Mouse (Mus musculus) layer of hippocampus, adult 2 months (tissue): ENCODE measurements at regions not wholly inside any gene's neighbourhood (a gene's known extent, or its start where the extent isn't known, plus 50 kb on each side); places are given as distances from the start of the nearest gene placed in this dataset.

Experiments used
- DNase-seq, 2 experiments: peaks; one replicate each; pipeline ENCODE4 v3.0.0; 2022; ENCODE audit warnings: low spot score in 2 of 2
- H3K27ac ChIP-seq: fragments of 200-600 bp; 2 replicates; pipeline ENCODE4 v1.8.1; 2022
- H3K4me3 ChIP-seq: fragments of 200-600 bp; 2 replicates; pipeline ENCODE4 v1.8.1; 2022; ENCODE audit warnings: mild to moderate bottlenecking
- CTCF ChIP-seq: fragments of 200-600 bp; conservative IDR thresholded peaks from 2 replicates; pipeline ENCODE4 v1.8.1; 2022; ENCODE audit warnings: antibody characterized with exemption, mild to moderate bottlenecking, moderate library complexity

DNA sequence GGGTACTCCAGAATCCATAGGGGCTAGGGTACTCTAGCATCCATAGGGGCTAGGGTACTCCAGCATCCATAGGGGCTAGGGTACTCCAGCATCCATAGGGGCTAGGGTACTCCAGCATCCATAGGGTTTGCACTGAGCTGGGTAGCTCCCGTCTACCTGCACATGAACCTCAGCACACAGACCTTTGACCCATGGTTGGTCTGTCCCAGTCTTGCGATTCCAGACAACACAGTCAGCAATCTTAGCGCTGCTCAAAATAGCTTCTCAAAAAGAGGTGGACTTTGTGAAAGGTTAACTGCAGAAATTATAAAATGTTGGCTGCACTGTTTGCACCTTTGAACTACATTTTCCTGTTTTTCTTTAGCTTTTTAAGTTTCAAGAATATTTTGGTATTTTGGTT is 56.4 kb upstream of the Slc22a12 start:
- DNase-seq = no peak
- Histone ChIP-seq H3K4me3 (no peak overlapping the region), H3K27ac (no peak overlapping the region)
- TF ChIP-seq CTCF = no peak

DNA sequence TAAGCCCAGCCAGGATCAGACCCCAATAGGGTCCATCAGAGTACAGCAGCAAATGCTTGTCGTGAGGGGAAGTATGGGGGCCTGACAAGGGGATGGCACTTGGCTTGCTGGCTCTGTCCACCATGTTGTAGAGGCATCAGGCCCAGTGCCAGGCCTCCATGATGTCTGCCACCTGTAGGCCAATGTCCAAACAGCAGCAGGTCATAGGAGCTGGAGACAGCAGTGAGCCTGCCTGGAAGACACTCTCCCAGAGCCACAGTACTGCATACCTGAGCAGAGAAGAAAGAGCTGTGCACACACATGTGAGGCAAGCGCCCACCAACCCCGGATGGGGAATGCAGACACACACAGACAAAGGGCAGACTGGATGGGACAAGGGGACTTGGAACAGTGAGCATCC is 55.4 kb upstream of the Slc22a12 start:
- no peak for DNase-seq
- TF ChIP-seq CTCF = 0 out of 2 replicates have a peak, but pooled peaks have one; percentile 10
- Histone ChIP-seq H3K27ac (no peak overlapping the region), H3K4me3 (no peak overlapping the region)

DNA sequence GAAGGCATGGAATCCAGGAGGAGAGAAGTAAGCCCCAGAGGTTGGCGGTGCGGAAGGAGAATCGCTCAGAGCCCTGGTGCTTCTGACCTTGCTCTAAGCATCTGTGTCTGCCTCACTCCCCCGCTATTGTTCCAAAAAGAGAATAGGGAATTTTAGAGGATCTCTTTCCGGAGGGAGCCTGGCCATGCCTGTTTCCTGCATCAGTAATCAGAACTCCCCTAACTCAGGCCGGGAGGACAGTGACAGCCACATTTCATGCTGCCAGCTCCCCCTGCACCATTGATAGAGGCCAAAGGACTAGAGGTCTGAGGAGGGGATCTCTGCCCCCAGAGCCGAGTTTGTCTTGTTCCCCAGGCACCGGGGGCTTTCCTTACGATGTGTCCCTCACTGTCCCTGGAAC is 53.0 kb upstream of the Slc22a12 start:
- no peak for TF ChIP-seq CTCF
- H3K4me3 ChIP-seq = no peak overlapping the region
- no peak overlapping the region for H3K27ac ChIP-seq
- DNase-seq = no peak
